In genomic region chr6:134434866-134435390, GRCm38 (mm10) we compare ENCODE assay signal across 28 mouse cellular contexts. TPM values are rescaled to one million over a fixed set of nuclear protein-coding genes. Genes with fewer than 3 reads are reported as not detected.
DNase-seq lines count a peak whose midpoint lies in the region; ATAC-seq and TF ChIP-seq lines count a peak whose summit lies in the region.
"Had no signal": no experiment of that assay in that cellular context is flagged by ENCODE, and none has a peak within 500 bp of the region (broad histone marks: within the 10 kb centered on the region; RNA-seq: fewer than 3 reads in every experiment).

No protein-coding gene starts in this region.

- H3K9me3 ChIP-seq in embryonic facial prominence, embryonic 12.5 days = no peaks in the 10 kb centered on the region
- no peaks in the 10 kb centered on the region for H3K9me3 ChIP-seq in embryonic facial prominence, embryonic 10.5 days
- no peaks in the 10 kb centered on the region for H3K9me3 ChIP-seq in hindbrain, embryonic 16.5 days (ENCODE audit: control insufficient read depth, low read length)
- H3K9me3 ChIP-seq: embryonic facial prominence, embryonic 13.5 days; forebrain, embryonic 10.5 days; forebrain, embryonic 13.5 days; G1E; heart, embryonic 10.5 days; heart, embryonic 13.5 days had no signal

- H3K27ac ChIP-seq in embryonic facial prominence, embryonic 12.5 days = 0 out of 2 replicates have a peak overlapping the region, but pooled peaks have one; percentile 11
- no peak overlapping the region for H3K27ac ChIP-seq in embryonic facial prominence, embryonic 10.5 days (replicated peaks)
- peak overlapping the region; percentile 90 for H3K27ac ChIP-seq in embryonic fibroblast, embryonic 13.5 days (ENCODE audit: insufficient read depth, low read length)
- no peak overlapping the region for H3K27ac ChIP-seq in hindbrain, embryonic 16.5 days (ENCODE audit: low read depth, low read length)
- H3K27ac ChIP-seq: embryonic facial prominence, embryonic 13.5 days; forebrain, embryonic 10.5 days; forebrain, embryonic 13.5 days; heart, adult 2 months; heart, embryonic 10.5 days; heart, embryonic 13.5 days; hindbrain, embryonic 14.5 days had no signal

- DNase-seq in embryonic facial prominence, embryonic 10.5 days (ENCODE audit: low spot score) = no peak
- DNase-seq in 3T3-L1 (ENCODE audit: low read depth, low spot score) (peak; percentile 63), NIH3T3 (ENCODE audit: low read depth) (peak; percentile 51)
- DNase-seq in urinary bladder, postnatal 36 days (ENCODE audit: low spot score in 2 of 2) = no peak
- no peak for DNase-seq in right cerebral cortex, postnatal 14 days
- DNase-seq: adrenal gland, postnatal 14 days; B cell, adult 2 months; cerebellum, adult 18-20 months; cerebellum, adult 9-10 months; cerebellum, postnatal 14 days; gastrocnemius, postnatal 10 days; gastrocnemius, postnatal 36 days; heart, adult 2 months; heart, postnatal 14 days; heart, postnatal 4 days had no signal

- no peak overlapping the region for H3K4me2 ChIP-seq in embryonic facial prominence, embryonic 12.5 days (replicated peaks)
- no peak overlapping the region for H3K4me2 ChIP-seq in hindbrain, embryonic 16.5 days (ENCODE audit: low read length)
- H3K4me2 ChIP-seq: embryonic facial prominence, embryonic 13.5 days; forebrain, embryonic 13.5 days; heart, embryonic 13.5 days; hindbrain, embryonic 14.5 days had no signal

- H3K9ac ChIP-seq in embryonic facial prominence, embryonic 12.5 days = no peak overlapping the region
- no peak overlapping the region for H3K9ac ChIP-seq in hindbrain, embryonic 16.5 days (ENCODE audit: low read depth, low read length)
- H3K9ac ChIP-seq: embryonic facial prominence, embryonic 13.5 days; forebrain, embryonic 13.5 days; heart, embryonic 13.5 days; hindbrain, embryonic 14.5 days had no signal

- no peak for TF ChIP-seq POLR2A in embryonic fibroblast, embryonic 13.5 days (IDR thresholded peaks at IDR 0.05; ENCODE audit: low read depth, low read length)

- ATAC-seq in embryonic facial prominence, embryonic 12.5 days (ENCODE audit: insufficient number of reproducible peaks, insufficient read depth, low FRiP score, low TSS enrichment) = no peak
- no peak for ATAC-seq in hindbrain, embryonic 16.5 days
- ATAC-seq: forebrain, embryonic 13.5 days; forebrain, embryonic 16.5 days; Patski had no signal

- no peaks in the 10 kb centered on the region for H3K27me3 ChIP-seq in embryonic facial prominence, embryonic 12.5 days
- no peaks in the 10 kb centered on the region for H3K27me3 ChIP-seq in embryonic facial prominence, embryonic 10.5 days (replicated peaks; ENCODE audit: low read depth, poor library complexity, severe bottlenecking)
- no peaks in the 10 kb centered on the region for H3K27me3 ChIP-seq in hindbrain, embryonic 16.5 days (replicated peaks; ENCODE audit: control insufficient read depth, insufficient read depth, low read length)
- H3K27me3 ChIP-seq: CH12.LX; embryonic facial prominence, embryonic 13.5 days; forebrain, embryonic 13.5 days; Patski had no signal

- TF ChIP-seq CTCF in embryonic fibroblast, embryonic 13.5 days (IDR thresholded peaks at IDR 0.05; ENCODE audit: borderline replicate concordance, insufficient read depth, low read length) = no peak

- WGBS in embryonic facial prominence, embryonic 12.5 days = 42% methylated on average over 9 of the region's 9 CpGs
- WGBS in embryonic facial prominence, embryonic 10.5 days = 57% methylated on average over 9 of the region's 9 CpGs
- 83% methylated on average over 9 of the region's 9 CpGs for WGBS in hindbrain, embryonic 16.5 days

- H3K36me3 ChIP-seq in embryonic facial prominence, embryonic 12.5 days = no peaks in the 10 kb centered on the region
- no peaks in the 10 kb centered on the region for H3K36me3 ChIP-seq in embryonic facial prominence, embryonic 10.5 days (replicated peaks)
- H3K36me3 ChIP-seq in hindbrain, embryonic 16.5 days (ENCODE audit: control insufficient read depth, insufficient read depth, low read length) = no peaks in the 10 kb centered on the region
- H3K36me3 ChIP-seq: embryonic facial prominence, embryonic 13.5 days; forebrain, embryonic 10.5 days; G1E; heart, embryonic 10.5 days; heart, embryonic 13.5 days had no signal

- peaks cover 20% of the 10 kb centered on the region; the same call in 1 of the 2 replicates for H3K4me1 ChIP-seq in embryonic facial prominence, embryonic 12.5 days
- H3K4me1 ChIP-seq in embryonic facial prominence, embryonic 10.5 days = peaks cover 35% of the 10 kb centered on the region
- H3K4me1 ChIP-seq in embryonic fibroblast, embryonic 13.5 days (ENCODE audit: control insufficient read depth, insufficient read depth, low read length) = peaks cover 4% of the 10 kb centered on the region
- peaks cover 8% of the 10 kb centered on the region for H3K4me1 ChIP-seq in hindbrain, embryonic 16.5 days (ENCODE audit: control insufficient read depth, insufficient read depth, low read depth, low read length)

- no peak overlapping the region for H3K4me3 ChIP-seq in embryonic facial prominence, embryonic 12.5 days
- H3K4me3 ChIP-seq in embryonic facial prominence, embryonic 10.5 days = no peak overlapping the region
- no peak overlapping the region for H3K4me3 ChIP-seq in embryonic fibroblast, embryonic 13.5 days (ENCODE audit: insufficient read depth, low read length)
- no peak overlapping the region for H3K4me3 ChIP-seq in hindbrain, embryonic 16.5 days (ENCODE audit: low read length)
- H3K4me3 ChIP-seq: embryonic facial prominence, embryonic 13.5 days; forebrain, embryonic 10.5 days; forebrain, embryonic 13.5 days; heart, adult 2 months; heart, embryonic 10.5 days; heart, embryonic 13.5 days had no signal

RNA-seq across cellular contexts. Expression of gene Bcl2l14, which starts 38.8 kb away (rescaled TPM):
- 0.88 and 0.98 TPM in 2 replicates for polyA plus RNA-seq in embryonic facial prominence, embryonic 12.5 days (2016; fragmentation: Nextera tagmentation; extraction: Ambion mirVana)
- 0.47 and 0.74 TPM in 2 replicates for polyA plus RNA-seq in embryonic facial prominence, embryonic 10.5 days (2016; fragmentation: Nextera tagmentation; extraction: Ambion mirVana)
- not detected in 2 replicates for polyA plus RNA-seq in embryonic fibroblast, embryonic 13.5 days (2011; ENCODE audit: insufficient read length, low read depth, missing spikeins)
- 0.07 and 0.10 TPM in 2 replicates for polyA plus RNA-seq in hindbrain, embryonic 16.5 days (2015; fragmentation: Nextera tagmentation; extraction: Ambion mirVana)
- polyA plus RNA-seq: forebrain, embryonic 13.5 days; forebrain, embryonic 16.5 days; G1E; Patski had no signal

Comparison
In these comparisons a context has a peak if more than half of its experiments do, and no peak if none do; other contexts are left out.
1. H3K27ac ChIP-seq: peak in embryonic facial prominence, embryonic 12.5 days (single experiment) and embryonic fibroblast, embryonic 13.5 days (single experiment); none in embryonic facial prominence, embryonic 10.5 days (single experiment) and hindbrain, embryonic 16.5 days (single experiment).
2. DNase-seq: peak in 3T3-L1 (single experiment) and NIH3T3 (single experiment); none in embryonic facial prominence, embryonic 10.5 days (single experiment), urinary bladder, postnatal 36 days (0 of 2) and right cerebral cortex, postnatal 14 days (single experiment).